Mouse (Mus musculus): Measurements from ENCODE around the gene Mpst. TPM values are rescaled to one million over a fixed set of nuclear protein-coding genes. Genes with fewer than 3 reads are reported as not detected.
A peak's percentile ranks its signal among the peaks of the same experiment; 100 is the strongest.

Mpst gene
- polyA plus RNA-seq, 2 experiments: 1.8 to 53.8 TPM

GRCm38 (mm10) chr15:78436380-78437192 is 30.4 kb downstream of the Mpst start:
- peaks cover 44% of the 10 kb centered on the region for H3K36me3 ChIP-seq (ENCODE audit: control insufficient read depth, insufficient read depth, low read length)
- peak; percentile 70 for ATAC-seq (ENCODE audit: low FRiP score, low read depth)
- DNase-seq (ENCODE audit: low spot score): peak; percentile 90

GRCm38 (mm10) chr15:78437237-78438017 is 31.2 kb downstream of the Mpst start:
- Histone ChIP-seq H3K9ac (ENCODE audit: low read depth, low read length, severe bottlenecking) (peak overlapping the region; percentile 28; the same call in 1 of the 2 replicates), H3K4me3 (replicated peaks; ENCODE audit: low read length) (peak overlapping the region; percentile 20; the same call in 1 of the 2 replicates), H3K36me3 (ENCODE audit: control insufficient read depth, insufficient read depth, low read length) (peaks cover 40% of the 10 kb centered on the region), H3K4me2 (replicated peaks; ENCODE audit: low read depth, low read length, severe bottlenecking) (peak overlapping the region; percentile 45), H3K9me3 (ENCODE audit: control insufficient read depth, low read length) (no peaks in the 10 kb centered on the region), H3K27ac (replicated peaks; ENCODE audit: low read depth, low read length) (no peak overlapping the region), H3K4me1 (ENCODE audit: control insufficient read depth, insufficient read depth, low read length) (peaks cover 12% of the 10 kb centered on the region), H3K27me3 (ENCODE audit: control insufficient read depth, insufficient read depth, low read length) (0 out of 2 replicates have a peak, but pooled peaks cover 6% of the 10 kb centered on the region)
- WGBS: 16% methylated on average over 22 of the region's 23 CpGs
- DNase-seq (ENCODE audit: low spot score) (peak; percentile 45), ATAC-seq (ENCODE audit: low FRiP score, low read depth) (peak; percentile 45)
- TF ChIP-seq POLR2A (IDR thresholded peaks at IDR 0.05; ENCODE audit: borderline replicate concordance, extremely low read depth, insufficient read depth, insufficient read length): no peak

More at GRCm38 (mm10) chr15:78436380-78437192, 30.4 kb downstream of the Mpst start:
- H3K4me3 ChIP-seq (replicated peaks; ENCODE audit: low read length): peak overlapping the region; percentile 20
- H3K9me3 ChIP-seq (ENCODE audit: control insufficient read depth, low read length): no peaks in the 10 kb centered on the region
- H3K4me2 ChIP-seq (replicated peaks; ENCODE audit: low read depth, low read length, severe bottlenecking): peak overlapping the region; percentile 45
- H3K4me1 ChIP-seq (ENCODE audit: control insufficient read depth, insufficient read depth, low read length): peaks cover 12% of the 10 kb centered on the region
- H3K27me3 ChIP-seq (ENCODE audit: control insufficient read depth, insufficient read depth, low read length): 0 out of 2 replicates have a peak, but pooled peaks cover 6% of the 10 kb centered on the region
- WGBS: 13% methylated on average over 21 of the region's 32 CpGs
- no peak overlapping the region for H3K27ac ChIP-seq (replicated peaks; ENCODE audit: low read depth, low read length)
- no peak for TF ChIP-seq POLR2A (IDR thresholded peaks at IDR 0.05; ENCODE audit: borderline replicate concordance, extremely low read depth, insufficient read depth, insufficient read length)
- H3K9ac ChIP-seq (ENCODE audit: low read depth, low read length, severe bottlenecking): peak overlapping the region; percentile 28; the same call in 1 of the 2 replicates

DNA sequence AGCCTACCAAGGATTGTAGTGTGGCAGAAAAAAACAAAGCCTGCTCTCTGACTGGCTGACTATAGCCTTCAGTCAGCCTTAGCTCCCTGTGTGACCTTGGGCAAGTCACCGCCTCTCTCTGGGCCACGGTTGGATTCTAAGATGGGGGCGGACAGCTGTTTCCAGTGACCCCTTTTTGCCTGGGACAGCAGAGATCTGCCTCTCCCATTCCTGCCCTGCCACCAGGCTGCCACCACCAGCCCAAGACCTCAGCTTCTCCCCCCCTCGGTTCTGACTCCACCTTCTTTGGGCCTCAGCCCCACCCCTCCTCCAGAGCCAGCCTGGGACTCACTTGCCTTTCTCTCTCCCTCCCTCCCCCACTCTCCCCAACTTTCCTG is 31.8 kb downstream of the Mpst start:
- DNase-seq (ENCODE audit: low spot score) (no peak), ATAC-seq (ENCODE audit: low FRiP score, low read depth) (no peak)
- Histone ChIP-seq H3K4me3 (replicated peaks; ENCODE audit: low read length) (no peak overlapping the region), H3K27ac (replicated peaks; ENCODE audit: low read depth, low read length) (no peak overlapping the region), H3K9ac (ENCODE audit: low read depth, low read length, severe bottlenecking) (no peak overlapping the region), H3K36me3 (ENCODE audit: control insufficient read depth, insufficient read depth, low read length) (peaks cover 36% of the 10 kb centered on the region), H3K4me1 (ENCODE audit: control insufficient read depth, insufficient read depth, low read length) (peaks cover 12% of the 10 kb centered on the region), H3K4me2 (replicated peaks; ENCODE audit: low read depth, low read length, severe bottlenecking) (no peak overlapping the region), H3K9me3 (ENCODE audit: control insufficient read depth, low read length) (no peaks in the 10 kb centered on the region), H3K27me3 (ENCODE audit: control insufficient read depth, insufficient read depth, low read length) (0 out of 2 replicates have a peak, but pooled peaks cover 6% of the 10 kb centered on the region)
- WGBS: 51% methylated on average over 4 of the region's 4 CpGs
- TF ChIP-seq POLR2A (IDR thresholded peaks at IDR 0.05; ENCODE audit: borderline replicate concordance, extremely low read depth, insufficient read depth, insufficient read length): no peak

DNA sequence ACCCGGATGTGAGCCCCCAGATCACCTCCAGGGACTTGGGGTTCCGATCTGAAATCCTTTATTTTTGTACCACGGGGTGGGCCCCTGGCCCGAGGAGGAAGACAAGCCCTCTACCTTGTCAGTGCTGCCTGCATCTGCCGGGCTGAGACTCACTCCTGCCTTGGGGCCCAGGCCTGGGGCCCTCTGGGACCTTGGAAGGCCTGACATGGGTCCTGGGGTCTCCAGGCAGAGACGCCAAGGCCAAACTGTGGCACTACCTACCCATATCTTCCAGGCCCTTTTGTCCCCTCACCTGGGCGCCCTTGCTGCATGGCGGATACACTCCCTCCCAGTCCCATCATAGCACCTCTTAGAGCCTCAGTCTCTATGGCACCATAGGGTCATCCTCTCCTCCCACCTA is 32.3 kb downstream of the Mpst start:
- no peak for TF ChIP-seq POLR2A (IDR thresholded peaks at IDR 0.05; ENCODE audit: borderline replicate concordance, extremely low read depth, insufficient read depth, insufficient read length)
- no peak overlapping the region for H3K4me3 ChIP-seq (replicated peaks; ENCODE audit: low read length)
- peaks cover 12% of the 10 kb centered on the region for H3K4me1 ChIP-seq (ENCODE audit: control insufficient read depth, insufficient read depth, low read length)
- H3K36me3 ChIP-seq (ENCODE audit: control insufficient read depth, insufficient read depth, low read length): peaks cover 31% of the 10 kb centered on the region
- ATAC-seq (ENCODE audit: low FRiP score, low read depth) (no peak), DNase-seq (ENCODE audit: low spot score) (no peak)
- no peak overlapping the region for H3K4me2 ChIP-seq (replicated peaks; ENCODE audit: low read depth, low read length, severe bottlenecking)
- WGBS: 59% methylated on average over 8 of the region's 8 CpGs
- H3K27ac ChIP-seq (replicated peaks; ENCODE audit: low read depth, low read length): no peak overlapping the region
- no peak overlapping the region for H3K9ac ChIP-seq (ENCODE audit: low read depth, low read length, severe bottlenecking)
- no peaks in the 10 kb centered on the region for H3K9me3 ChIP-seq (ENCODE audit: control insufficient read depth, low read length)
- H3K27me3 ChIP-seq (ENCODE audit: control insufficient read depth, insufficient read depth, low read length): 0 out of 2 replicates have a peak, but pooled peaks cover 6% of the 10 kb centered on the region

DNA sequence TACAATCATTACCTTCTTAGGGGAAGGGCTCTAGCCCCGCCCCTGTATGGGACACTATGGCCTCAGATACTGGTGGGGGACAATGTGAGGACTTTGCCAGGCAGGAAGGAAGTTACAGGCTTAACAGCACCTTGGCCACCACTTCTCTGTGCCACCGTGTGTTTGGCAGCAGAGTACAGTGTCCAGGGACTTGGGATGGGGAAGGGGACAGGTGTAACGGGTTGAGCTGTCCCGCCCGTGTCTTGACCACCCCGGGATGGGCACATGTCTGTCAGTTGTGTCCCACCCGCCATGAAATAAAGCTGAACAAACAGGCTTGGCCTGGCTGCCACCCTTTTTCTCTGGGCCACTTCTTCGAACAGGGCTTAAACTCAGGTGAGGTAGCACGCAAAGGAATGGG is 32.8 kb downstream of the Mpst start:
- Histone ChIP-seq H3K4me2 (replicated peaks; ENCODE audit: low read depth, low read length, severe bottlenecking) (no peak overlapping the region), H3K9me3 (ENCODE audit: control insufficient read depth, low read length) (no peaks in the 10 kb centered on the region), H3K36me3 (ENCODE audit: control insufficient read depth, insufficient read depth, low read length) (peaks cover 27% of the 10 kb centered on the region; the same call in 1 of the 2 replicates), H3K4me3 (replicated peaks; ENCODE audit: low read length) (no peak overlapping the region), H3K27ac (replicated peaks; ENCODE audit: low read depth, low read length) (no peak overlapping the region), H3K9ac (ENCODE audit: low read depth, low read length, severe bottlenecking) (no peak overlapping the region), H3K27me3 (ENCODE audit: control insufficient read depth, insufficient read depth, low read length) (0 out of 2 replicates have a peak, but pooled peaks cover 6% of the 10 kb centered on the region), H3K4me1 (ENCODE audit: control insufficient read depth, insufficient read depth, low read length) (peaks cover 12% of the 10 kb centered on the region)
- no peak for ATAC-seq (ENCODE audit: low FRiP score, low read depth)
- no peak for DNase-seq (ENCODE audit: low spot score)
- WGBS: 66% methylated on average over 9 of the region's 9 CpGs
- no peak for TF ChIP-seq POLR2A (IDR thresholded peaks at IDR 0.05; ENCODE audit: borderline replicate concordance, extremely low read depth, insufficient read depth, insufficient read length)

Measured in limb, embryonic 14.5 days (tissue).